Comparison of ENCODE assay signal across 15 mouse cellular contexts in genomic region chr13:9648716-9649115, GRCm38 (mm10).
A peak's percentile ranks its signal among the peaks of the same experiment; 100 is the strongest.
DNase-seq lines count a peak whose midpoint lies in the region.
"Had no signal": no experiment of that assay in that cellular context is flagged by ENCODE, and none has a peak within 500 bp of the region (broad histone marks: within the 10 kb centered on the region; RNA-seq: fewer than 3 reads in every experiment).

No protein-coding gene starts in this region.

- DNase-seq in adrenal gland, adult (ENCODE audit: inconsistent age in 2 of 2, low spot score in 1 of 2) = peak; percentile 57 to 89
- DNase-seq in adrenal gland, postnatal 4 days (ENCODE audit: low spot score in 2 of 2) = no peak
- peak; percentile 86 for DNase-seq in adrenal gland, adult 2 months
- DNase-seq in adrenal gland, postnatal 10 days = peak; percentile 63
- peak; percentile 46 for DNase-seq in adrenal gland, postnatal 25 days
- no peak for DNase-seq in urinary bladder, postnatal 4 days (ENCODE audit: low spot score in 2 of 2)
- DNase-seq in kidney, postnatal 36 days = no peak
- no peak for DNase-seq in cerebellum, adult 9-10 months
- DNase-seq: B cell, adult 2 months; cerebellum, adult 11-12 months; cerebellum, adult 2 months; cerebellum, adult 9-11 months; cerebellum, postnatal 14 days; cerebellum, postnatal 36 days; embryo, embryonic 11 days had no signal

Comparison
In these comparisons a context has a peak if more than half of its experiments do, and no peak if none do; other contexts are left out.
1. DNase-seq: peak in adrenal gland, adult (2 of 2), adrenal gland, adult 2 months (single experiment), adrenal gland, postnatal 10 days (single experiment) and adrenal gland, postnatal 25 days (single experiment); none in adrenal gland, postnatal 4 days (0 of 2), urinary bladder, postnatal 4 days (0 of 2), kidney, postnatal 36 days (0 of 2) and cerebellum, adult 9-10 months (single experiment).